Mouse (Mus musculus) Muller cell, postnatal 12 days (primary cell): Measurements from ENCODE around the gene Ptpre.
A peak's percentile ranks its signal among the peaks of the same experiment; 100 is the strongest.
"Not testable (repeated sequence)": the region's sequence is repeated elsewhere in the genome, so short reads cannot be mapped to it uniquely, and the experiment has no call there.

Experiments
- DNase-seq: peaks from one replicate; pipeline ENCODE4 v3.0.0-alpha.2; 2015; ENCODE audit errors: inconsistent ontology term

Ptpre gene

DNA sequence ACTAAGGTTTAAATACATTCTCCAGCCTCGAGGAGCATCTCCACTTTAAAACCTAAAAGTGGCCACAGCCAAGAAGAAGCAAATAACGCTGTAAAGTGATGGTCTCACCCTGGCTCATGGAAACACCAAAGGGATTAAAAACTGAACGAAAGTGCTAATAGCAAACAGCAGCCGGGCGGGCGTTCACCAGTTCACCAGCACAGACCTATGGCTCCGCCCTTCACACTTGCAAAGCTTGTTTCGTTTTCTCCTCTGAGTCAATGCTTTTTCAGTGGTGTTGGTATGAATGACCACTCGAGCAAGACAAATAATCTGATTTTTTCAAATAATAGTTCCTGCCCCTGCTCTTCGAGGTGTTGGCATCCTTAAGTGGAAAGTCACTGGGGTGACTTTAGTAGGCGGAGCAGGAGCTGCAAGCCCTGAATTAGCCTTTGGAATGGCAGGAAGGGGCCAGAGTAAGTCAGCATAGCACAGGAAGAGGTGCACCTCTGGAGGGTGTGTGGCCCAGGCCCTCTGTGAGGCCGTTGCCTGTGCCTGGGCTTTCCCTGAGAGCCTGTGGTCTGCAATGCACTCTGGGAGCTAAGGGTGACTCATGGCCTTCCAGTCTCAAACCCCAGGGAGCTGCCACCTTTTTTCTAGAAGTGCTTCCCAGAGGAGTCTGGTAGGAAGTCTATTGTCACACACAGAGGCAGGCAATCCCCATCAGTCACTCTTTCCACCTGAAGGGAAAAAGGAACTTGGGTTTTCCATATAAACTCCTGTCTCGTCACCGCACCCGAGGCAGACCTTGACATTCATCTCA, 67.9 kb downstream of the Ptpre start:
- DNase-seq, result peak; percentile 52

DNA sequence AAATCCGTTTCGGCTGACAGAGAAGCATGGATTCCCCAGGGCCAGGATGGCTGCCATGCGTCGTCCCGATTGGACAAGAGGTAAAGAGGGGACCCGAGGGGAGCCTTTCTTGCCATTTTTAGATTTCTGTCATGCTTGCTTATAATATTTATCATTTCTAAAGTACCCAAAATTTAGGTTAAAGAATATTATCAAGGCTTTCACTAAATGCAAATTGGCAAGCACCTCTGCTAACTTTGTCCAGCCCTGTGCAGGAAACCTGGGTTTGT, 68.5 kb downstream of the Ptpre start:
- DNase-seq, result no peak

DNA sequence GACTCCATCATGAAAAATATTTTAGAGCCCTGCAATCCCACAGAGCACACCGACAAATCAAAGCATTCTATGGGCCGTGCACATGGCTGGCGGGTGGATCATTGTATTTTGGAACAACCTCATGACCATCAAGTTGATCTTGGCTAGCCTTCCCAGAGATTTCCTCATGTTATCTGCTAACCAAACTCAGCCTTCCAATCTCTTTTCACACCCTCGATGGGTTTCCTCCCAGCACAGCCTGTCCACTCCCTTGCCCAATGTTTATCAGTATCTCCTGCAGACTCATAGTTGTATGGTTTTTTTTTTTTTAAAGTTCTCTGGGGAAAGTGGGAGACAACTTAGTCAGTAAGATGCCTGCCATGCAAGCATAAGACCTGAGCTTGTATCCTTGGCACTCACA, 70.9 kb downstream of the Ptpre start:
- DNase-seq, result no peak

DNA sequence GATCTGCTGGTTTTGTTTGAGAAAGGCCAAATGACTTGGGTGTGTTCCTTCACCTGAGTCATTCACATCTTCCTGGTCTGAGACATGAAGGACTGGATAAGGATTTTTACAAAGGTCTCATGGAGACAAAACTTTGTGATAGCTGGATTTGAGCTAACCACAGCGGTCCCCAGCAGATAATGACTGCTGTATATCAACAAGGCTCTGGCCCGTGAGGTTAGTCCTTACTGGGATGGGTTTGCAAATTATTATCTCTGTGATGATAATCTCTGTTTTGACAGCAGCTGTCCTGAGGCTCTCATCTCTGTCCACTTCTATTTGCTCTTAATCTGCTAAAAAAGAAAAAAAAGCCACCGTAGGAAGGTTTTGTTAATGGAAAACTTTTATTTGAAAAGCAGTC, 71.7 kb downstream of the Ptpre start:
- DNase-seq, result no peak

DNA sequence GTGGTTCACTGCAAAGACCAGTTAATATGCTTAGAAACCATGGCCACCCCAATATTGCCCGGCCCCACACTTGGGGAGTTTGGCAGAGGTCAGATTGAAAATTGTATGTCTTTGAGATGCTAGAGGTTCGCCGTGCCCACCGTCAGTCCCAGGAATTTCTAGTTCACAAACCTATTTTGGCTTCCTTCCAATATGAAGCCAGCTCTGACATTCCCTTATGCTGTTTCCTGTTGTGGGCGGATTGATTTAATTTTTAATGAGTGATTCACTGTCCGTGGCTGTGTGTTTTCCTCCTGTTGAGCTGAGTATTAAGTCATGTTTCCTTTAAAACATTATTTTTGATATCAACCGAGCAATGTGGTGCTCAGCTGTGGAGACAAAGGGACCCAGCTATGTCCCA, 72.4 kb downstream of the Ptpre start:
- peak; percentile 83 for DNase-seq

DNA sequence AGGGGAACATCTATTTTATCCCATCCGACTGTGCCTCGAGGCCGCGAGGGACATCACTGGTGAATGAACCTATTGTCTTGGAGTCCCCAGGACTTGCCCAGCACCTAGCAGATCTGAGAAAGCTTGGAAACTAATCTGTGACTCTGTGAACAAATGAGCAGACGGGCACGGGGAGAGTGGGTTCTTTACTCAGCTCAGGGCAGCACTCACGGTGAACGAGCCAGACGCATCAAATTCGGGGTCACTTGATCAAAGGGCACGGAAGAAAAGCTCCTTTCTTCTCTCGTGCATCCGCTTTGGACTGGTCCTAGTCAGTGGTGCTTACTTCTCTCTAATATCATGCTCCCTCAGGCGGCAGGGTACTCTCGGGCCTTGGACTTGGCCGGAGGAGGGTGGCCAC, 75.0 kb downstream of the Ptpre start:
- peak; percentile 63 for DNase-seq

DNA sequence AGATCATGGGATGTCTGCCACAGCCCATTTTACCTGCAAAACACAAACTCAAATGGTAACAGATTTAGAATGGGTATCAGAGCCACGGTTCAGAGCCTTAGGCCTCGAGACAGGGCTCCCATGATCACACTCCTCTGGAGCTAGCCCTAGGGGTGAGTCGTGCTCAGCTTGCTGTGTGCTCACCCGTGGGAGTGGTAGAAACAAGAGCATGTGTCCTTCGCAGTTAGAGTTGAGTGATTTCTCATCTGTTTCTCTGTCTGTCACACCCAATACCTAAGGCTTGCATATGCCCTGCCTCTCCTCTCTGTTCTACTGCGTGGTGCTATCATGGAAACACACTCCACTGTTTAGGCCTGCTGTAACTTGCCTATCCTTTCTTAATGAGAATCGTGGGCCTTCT, 75.5 kb downstream of the Ptpre start:
- DNase-seq, result peak; percentile 40

DNA sequence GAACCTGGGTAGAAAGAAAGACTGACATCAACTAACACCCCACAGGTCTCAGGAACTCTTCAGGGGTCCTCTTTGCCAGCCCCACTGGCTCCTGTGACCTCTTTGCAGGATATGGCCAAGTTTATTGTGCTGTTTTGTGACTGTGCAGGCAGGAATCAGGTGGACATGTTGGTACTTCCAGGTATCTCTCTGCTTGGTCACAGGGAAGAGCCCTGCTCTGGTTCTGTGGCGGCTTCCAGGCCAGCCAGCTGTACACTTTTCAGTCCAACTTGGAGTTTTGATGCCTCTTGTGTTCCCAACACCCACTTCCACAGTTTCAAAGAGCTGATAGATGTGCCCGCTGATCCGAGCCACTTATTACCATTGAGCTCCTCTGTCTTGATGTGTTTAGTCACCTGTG, 76.1 kb downstream of the Ptpre start:
- DNase-seq, result no peak

DNA sequence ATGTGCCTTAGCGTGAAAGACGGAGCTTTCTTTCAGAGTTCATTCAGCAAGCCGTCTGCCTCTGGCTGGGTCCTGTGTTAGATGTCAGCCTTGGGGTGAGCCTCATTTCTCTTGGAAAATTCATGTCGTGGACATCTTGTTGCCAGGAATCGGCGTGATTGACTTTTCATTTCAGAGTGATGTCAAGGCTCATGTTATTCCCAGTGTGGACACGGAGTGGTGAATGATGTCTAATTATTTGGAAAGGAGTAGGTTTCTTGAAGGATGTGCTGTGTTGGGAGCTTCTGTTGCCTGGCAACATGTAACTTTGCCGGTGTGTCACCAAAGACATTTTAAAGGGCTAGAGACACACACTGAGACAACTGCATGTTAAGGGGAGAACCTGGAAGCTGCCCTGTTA, 77.6 kb downstream of the Ptpre start:
- DNase-seq, result no peak

DNA sequence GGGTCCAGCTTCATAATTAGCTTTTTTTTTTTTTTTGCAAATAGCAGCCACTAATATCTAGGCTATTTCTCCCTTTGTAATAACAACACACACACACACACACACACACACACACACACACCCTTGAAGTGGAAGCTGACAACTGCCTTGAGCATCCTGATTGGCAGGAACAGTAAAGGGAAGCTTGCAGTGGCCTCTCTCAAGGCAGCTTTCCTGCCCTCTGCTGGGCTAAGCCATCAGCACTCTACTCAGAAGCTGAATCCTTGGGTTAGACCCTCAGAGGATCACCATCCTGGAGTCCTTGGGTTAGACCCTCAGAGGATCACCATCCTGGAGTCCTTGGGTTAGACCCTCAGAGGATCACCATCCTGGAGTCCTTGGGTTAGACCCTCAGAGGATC, 79.2 kb downstream of the Ptpre start:
- DNase-seq, result not testable (repeated sequence)

DNA sequence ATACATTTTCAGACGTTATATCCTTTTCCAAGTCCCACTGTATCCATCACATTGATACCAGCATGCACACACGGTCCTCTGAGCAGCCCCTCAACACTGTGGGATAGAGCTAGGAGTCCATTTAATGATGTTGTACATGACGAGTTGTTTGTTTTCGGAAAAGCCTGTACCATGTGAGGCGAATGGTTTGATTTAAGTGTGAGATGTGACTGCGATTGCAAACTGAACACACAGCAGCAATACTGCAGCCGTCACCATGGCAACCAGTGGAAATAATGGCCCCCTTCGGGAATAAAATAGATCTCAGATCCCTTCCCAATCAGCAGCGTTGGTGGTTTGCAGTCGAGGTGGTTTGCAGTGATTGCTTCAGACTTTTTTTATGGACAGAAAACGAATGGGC, 80.5 kb downstream of the Ptpre start:
- DNase-seq, result no peak

DNA sequence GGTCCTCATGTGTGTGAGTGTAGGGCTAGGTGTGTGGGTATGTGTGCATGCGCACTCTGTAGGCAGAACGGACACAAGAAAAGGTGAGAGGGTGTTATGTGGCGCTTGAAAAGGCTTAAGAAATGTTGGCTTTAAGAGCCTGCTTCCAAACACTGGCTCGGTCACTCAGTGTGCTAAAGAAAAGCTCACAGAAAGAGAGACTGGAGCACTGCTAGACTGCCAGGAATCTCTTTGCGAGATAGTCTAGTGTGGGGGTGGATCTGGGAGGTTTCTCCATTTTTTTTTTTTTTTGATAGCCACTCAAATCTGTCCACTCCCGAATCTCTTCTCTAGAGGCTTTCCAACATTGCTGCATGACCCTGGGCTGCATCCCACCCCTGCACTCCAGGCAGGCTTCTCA, 84.4 kb downstream of the Ptpre start:
- no peak for DNase-seq

DNA sequence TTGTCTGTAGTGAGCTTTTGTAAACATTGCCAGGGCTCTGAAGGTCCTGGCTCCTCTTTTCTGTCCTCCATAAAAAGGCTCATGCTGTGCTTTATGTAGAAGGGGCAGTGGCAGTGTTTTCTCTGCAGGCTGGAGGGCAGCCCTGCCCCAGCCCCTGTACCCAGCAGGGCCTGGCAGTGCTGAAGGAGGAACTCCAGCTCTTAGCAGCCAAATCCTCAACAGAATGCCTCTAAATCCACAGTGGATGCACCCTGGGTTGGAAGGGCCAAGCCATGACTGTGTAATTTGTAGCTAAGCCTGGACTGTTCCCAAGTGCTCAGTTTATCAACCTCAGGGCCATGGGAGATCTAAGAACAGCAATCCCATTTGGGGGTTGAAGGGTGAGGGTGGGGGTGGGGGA, 85.0 kb downstream of the Ptpre start:
- DNase-seq, result no peak

DNA sequence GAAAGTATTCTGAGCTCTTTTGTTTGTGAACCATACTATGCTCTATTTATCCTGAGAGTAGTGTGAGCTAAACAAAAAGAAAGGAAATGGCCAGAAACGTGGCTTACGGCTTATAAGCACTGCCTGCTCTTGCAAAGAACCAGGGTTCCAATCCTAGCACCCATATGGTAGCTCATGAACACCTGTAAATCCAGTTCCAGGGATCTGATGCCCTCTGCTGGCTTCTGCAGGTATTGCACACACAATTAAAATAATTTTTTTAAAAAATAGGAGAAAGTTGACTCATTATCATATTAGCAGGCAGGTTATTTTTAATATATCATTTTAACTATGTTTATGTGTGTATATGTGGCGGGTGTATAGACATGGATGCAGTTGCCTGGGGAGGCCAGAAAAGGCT, 87.6 kb downstream of the Ptpre start:
- peak; percentile 14 for DNase-seq

DNA sequence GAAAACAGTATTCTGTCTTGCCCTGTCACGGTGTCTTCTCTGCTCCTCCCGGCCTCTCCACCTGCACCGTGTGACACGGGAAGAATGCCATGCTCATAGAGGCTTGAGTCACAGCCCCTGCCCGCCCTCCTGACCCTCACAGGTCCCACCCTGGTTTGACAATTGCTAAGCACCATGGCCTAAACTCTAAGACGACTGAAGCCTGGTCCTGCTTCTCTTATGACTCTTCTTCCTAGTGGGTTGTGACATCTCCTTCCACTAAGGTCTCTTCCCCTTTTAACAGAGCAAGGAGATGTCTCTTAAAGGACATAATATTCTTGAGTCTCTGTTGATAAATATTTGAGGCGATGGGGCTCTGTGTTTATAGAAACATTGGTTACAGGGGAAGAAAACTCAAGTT, 91.1 kb downstream of the Ptpre start:
- DNase-seq, result no peak

DNA sequence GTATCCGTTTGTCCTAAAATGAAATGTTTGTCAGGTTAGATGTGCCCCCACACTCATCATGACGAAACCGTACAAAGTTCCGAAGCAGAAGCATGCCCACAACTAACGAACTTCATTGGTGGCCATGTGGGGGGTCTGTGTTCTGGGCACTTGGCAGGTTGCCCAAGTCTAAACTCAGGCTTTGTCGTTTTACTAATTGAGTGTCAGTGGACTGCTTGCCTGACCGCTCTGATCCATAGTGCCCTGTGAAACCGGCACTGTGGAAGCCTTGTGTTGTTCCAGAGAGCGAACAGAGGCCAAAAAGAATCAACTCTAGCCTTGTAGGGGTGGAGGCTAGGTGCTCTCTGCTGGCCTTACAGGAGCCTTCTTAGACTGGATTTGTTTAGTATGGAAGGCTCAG, 91.7 kb downstream of the Ptpre start:
- peak; percentile 17 for DNase-seq

DNA sequence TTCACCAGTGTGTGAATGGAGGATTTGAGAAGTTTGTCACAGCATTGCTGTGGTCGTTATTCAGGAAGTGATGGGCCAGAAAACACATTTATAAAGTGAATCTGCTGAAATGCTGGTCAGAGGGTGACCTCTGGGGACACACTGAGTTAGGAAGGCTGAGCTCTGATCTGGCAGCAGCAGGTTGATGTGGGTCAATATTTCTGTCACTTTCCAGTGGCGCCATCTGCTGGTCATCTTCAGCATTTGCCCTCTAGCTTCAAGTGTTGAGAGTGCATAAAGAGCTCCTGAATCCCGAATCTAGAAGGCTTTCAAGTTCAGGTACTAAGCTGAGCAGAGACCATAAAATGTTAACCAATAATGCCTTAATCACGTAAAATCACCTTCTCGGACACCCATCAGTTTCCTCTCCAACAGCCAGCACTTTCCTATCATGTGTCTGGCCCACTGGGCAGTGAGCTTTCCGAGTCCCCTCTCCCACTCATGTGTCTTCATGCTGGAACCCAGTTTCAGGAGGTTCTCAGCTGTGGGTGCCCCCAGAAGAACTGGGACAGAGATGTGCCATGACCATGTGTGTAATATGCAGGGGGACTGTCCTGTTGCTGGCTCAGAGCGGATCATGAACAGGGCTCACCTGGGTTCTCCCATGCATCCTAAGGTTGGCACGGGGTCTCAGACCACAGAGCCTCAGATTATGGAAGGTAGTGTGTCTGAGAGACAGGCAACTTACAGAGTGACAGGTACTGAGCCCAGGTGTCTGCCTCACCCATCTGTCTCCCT, 94.7 kb downstream of the Ptpre start:
- peak; percentile 73 for DNase-seq

DNA sequence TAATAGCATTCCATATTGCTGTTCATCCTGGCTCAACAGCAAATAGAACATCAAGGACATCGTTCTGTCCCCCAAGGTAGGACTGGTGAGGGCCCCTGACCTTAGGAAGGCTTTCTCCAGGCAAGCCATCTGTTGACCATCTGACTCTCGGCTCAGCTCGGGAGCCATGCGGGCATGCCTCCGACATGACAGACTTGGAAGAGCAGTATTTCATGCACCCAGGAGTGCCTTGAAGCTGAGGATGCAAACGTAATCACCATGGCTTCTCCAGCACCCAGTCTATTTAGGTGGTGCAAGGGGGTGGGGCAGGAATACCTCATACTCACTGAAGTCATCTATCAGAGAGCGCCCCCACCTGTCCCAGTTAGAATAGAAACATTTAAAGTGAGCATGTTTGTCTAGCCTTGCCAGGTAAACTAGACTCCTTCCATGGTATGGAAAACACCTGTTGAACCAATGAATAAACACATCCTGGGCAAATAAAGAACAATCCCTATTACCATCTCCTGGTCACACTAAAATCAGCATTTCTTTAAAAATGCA, 95.5 kb downstream of the Ptpre start:
- no peak for DNase-seq

DNA sequence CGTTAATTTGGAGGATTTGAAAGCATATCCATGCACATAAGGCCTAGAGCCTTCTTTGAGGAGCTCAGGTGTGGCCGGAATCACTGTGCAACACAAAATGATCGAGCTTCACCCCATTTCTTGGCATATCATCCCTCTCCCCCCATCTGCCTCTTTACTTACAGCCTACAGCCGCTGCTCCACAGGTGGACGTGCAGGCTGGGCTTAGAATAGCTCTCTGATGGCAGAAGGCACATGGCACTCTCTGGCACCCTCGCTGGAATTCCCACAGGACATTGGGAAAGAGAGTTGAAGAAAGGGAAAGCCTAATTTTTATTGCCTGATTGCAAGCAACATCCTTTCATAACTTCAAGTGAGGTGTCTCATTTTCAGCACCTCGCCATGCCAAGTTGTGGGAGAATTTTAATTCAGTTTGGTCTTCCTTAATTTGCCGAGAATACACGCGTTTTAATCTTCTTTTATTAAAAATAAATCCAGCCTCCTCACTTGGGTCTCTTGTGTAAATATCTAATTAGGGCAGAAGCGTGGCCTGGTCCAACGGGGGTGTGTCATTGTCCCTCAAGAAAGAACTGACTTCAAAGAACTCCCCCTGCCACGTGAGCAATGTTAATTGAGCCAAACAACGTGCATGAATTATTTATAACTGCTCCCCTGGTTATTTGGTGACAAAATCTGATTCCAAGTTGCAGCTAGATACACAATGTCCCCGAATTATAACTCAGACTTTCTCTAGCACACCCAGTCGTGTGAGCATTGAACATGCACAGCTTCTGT, 97.8 kb downstream of the Ptpre start:
- no peak for DNase-seq

DNA sequence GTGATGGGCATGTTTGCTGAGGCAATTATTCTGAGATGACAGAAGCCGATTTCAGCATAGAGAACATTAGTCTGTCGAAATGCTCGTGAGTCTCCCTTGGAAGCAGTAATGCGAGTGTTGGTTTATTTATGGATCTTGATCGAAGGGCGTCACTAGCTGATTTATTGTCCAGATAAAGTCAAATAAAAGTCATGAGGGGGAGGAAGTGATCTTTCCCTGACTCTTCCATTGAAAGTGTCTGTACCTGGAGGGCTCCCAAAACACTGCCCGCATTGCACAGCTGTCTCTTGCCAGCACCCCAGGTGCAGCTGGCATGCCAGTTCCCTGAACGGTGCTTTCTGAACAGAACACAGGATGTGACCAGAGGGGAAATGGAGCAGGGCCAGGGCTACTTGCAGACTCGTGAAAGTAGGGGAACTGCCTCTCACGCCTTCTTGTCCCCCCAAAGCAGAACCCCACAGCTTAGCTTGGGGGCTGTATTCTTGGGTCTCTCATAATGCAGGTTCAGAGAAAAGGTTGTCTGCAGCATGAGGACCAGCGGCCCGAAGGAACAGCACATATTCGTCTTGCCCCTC, 100.2 kb downstream of the Ptpre start:
- no peak for DNase-seq

DNA sequence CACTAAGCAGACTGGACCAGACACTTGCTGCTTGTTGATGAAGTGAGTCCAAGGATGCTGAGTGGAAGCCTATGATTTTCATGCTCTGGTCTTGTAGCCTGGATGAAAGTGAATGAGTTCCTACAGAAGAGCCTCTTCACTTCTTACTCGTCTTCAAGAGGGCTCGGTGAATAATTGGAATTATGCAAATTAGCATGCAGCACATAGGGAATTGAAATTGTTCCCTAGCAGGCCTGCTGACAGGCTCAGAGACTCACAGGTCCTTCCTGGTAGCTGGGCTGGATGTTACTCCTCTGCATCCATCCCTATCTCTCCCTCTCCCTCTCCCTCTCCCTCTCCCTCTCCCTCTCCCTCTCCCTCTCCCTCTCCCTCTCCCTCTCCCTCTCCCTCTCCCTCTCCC, 102.1 kb downstream of the Ptpre start:
- no peak for DNase-seq
